Mouse (Mus musculus): Measurements from ENCODE around the gene Angpt4. TPM values are rescaled to one million over a fixed set of nuclear protein-coding genes. Genes with fewer than 3 reads are reported as not detected.

The Angpt4 gene
- polyA plus RNA-seq, 1 experiment = 0.10 TPM

DNA sequence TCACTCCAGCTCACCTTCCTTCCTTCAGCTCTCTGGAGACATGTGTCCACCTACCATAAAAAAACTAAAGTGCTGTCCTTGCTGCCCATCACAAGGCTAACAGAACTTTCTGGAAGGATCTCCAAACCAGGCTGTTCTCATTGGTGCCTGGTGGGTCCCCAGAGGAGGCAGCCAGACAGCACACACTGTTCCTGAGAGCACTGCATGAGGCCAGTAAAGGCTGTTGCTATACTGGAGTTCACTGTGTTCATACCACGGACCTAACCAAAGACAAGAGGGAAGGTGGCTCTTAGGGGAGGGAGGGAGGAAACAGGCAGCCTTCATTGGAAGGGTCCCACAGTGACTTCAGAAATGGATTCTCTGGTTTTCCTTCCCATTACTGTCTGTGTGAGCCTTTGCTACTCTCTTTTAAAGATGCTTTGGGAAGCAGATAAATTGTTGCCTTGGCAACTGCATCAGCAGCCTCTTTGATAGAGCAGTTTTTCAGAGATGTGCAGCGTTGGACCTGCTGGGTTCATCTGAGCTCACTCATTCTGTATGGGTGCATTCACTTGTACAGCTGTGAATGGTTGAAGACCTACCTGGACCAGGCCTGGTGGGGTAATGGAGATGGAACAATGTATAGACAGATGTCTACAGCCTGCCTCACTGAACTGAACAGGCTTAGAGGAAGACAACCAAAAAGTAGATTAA lies 38.2 kb downstream of the Angpt4 start:
- Histone ChIP-seq H3K4me1 (ENCODE audit: control insufficient read depth, insufficient read depth, low read length) (no peaks in the 10 kb centered on the region), H3K4me3 (ENCODE audit: insufficient read depth, low read length) (no peak overlapping the region), H3K27ac (ENCODE audit: insufficient read depth, low read length) (no peak overlapping the region)
- TF ChIP-seq CTCF (IDR thresholded peaks at IDR 0.05; ENCODE audit: extremely low read depth, insufficient read depth, low read length) (no peak), POLR2A (IDR thresholded peaks at IDR 0.05; ENCODE audit: extremely low read depth, insufficient read depth, low read length) (no peak)

DNA sequence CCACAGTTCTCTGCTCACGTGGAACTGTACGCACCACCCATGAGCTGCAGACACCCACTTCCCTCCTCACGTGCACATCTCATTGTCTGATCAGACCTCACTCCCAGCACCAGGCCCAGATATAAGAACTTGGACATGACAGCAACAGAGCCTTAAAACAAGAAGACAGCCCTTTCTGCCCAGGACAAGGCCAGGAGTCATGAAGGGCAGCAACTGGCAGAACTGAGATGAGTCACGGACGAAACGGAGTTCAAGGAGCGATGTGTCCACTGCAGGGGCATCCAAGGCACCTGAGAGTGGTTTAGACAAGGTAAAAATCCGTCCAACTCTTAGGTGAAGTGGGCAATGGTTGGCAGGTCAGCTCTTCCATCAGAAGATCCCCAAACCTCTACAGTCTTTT lies 42.7 kb downstream of the Angpt4 start:
- Histone ChIP-seq H3K4me1 (ENCODE audit: control insufficient read depth, insufficient read depth, low read length) (no peaks in the 10 kb centered on the region), H3K4me3 (ENCODE audit: insufficient read depth, low read length) (no peak overlapping the region), H3K27ac (ENCODE audit: insufficient read depth, low read length) (no peak overlapping the region)
- TF ChIP-seq POLR2A (IDR thresholded peaks at IDR 0.05; ENCODE audit: extremely low read depth, insufficient read depth, low read length) (no peak), CTCF (IDR thresholded peaks at IDR 0.05; ENCODE audit: extremely low read depth, insufficient read depth, low read length) (no peak)

DNA sequence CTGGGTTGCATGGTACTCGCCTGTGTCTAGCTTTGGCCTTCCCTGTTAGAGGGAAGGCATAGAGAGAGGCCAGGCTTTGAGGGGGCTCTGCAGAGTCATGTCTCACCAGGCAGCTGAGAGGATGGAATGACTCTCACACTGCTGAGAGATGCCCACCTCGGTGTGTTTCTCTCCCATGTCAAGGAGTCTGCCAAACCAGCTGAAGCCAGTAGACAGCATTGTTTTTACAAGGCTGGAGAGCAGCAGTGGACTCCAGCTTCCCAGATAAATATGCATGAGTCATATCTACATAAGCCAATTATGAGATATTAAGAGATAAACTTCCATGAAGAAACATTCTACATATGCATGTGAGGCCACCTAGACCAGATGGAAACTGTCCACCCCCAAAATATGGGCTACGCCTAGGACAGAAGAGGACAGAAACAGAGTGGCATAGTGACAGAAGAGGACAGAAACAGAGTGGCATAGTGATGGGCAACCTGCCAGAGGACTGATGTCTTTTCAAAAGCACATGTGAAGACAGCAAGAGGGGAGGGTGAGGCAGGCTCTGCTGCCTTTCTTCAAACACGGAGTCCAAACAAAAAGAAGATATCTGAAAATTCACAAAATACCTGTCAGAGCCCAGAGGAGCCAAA lies 45.6 kb downstream of the Angpt4 start:
- no peak overlapping the region for H3K4me3 ChIP-seq (ENCODE audit: insufficient read depth, low read length)
- no peak for TF ChIP-seq CTCF (IDR thresholded peaks at IDR 0.05; ENCODE audit: extremely low read depth, insufficient read depth, low read length)
- no peak overlapping the region for H3K27ac ChIP-seq (ENCODE audit: insufficient read depth, low read length)
- H3K4me1 ChIP-seq (ENCODE audit: control insufficient read depth, insufficient read depth, low read length) = no peaks in the 10 kb centered on the region

DNA sequence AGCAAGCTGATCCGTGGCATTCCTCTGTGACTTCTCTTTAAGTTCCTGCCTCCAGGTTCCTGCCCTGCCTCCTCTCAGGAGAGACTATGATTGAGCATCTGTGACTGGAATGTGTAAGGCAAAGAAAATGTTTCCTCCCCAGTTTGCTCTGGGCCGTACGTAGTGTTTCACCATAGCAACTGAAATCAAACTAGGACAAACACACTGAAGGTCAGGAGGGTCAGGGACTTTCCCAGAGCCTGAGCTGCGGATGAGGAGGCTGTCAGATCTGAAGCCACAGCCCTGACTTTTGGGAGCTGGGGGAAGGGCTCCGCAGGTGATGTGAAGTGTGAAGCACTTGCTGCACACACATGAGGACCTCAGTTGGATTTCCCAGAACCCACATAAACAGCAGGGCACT lies 48.3 kb downstream of the Angpt4 start:
- Histone ChIP-seq H3K4me1 (ENCODE audit: control insufficient read depth, insufficient read depth, low read length) (peaks cover 2% of the 10 kb centered on the region; the same call in 1 of the 2 replicates), H3K4me3 (ENCODE audit: insufficient read depth, low read length) (no peak overlapping the region), H3K27ac (ENCODE audit: insufficient read depth, low read length) (no peak overlapping the region)
- TF ChIP-seq CTCF (IDR thresholded peaks at IDR 0.05; ENCODE audit: extremely low read depth, insufficient read depth, low read length) (no peak), POLR2A (IDR thresholded peaks at IDR 0.05; ENCODE audit: extremely low read depth, insufficient read depth, low read length) (no peak)

DNA sequence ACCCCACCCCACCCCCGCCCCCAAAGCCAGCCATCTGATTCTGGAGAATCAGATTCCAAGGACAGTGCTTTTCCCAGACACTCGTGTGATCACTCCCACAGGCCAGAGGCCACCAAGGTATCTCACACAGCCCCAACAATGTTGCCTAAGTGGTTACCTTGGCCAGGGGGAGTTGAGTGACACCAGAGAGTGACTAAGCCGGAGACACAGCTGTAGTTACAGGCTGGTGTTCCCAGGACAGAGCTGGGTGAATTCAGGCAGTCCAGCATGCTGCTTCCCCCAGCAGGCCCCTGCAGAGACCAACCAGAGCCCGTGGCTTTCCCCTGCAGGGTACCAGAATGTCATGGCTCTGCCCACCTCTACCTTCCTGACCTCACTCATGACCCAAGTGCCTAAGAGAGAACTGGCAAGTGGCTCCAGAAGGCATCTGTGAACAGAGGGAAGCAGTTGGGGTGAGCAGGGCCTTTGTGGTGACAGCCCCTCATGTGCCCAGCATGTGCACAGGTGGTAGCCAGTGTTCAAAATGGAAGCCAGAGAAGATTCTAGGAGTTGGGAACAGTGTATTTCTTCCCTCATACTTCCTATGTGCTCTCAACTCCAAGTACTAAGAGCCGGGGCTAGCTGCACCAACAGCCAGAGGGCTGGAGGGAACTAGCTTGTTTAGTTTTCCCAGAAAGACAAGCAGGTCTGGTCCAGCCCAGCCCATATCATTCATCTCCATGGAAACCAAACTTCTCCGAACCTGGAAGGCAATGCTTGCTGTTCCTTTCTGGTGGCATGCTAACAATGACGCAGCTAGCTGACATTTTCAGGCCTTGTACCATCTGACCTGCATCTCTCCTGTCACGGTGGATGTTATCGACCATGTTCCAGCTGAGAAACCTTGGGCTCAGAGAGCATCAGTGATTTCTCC lies 50.5 kb downstream of the Angpt4 start:
- TF ChIP-seq CTCF (IDR thresholded peaks at IDR 0.05; ENCODE audit: extremely low read depth, insufficient read depth, low read length) (no peak), POLR2A (IDR thresholded peaks at IDR 0.05; ENCODE audit: extremely low read depth, insufficient read depth, low read length) (no peak)
- Histone ChIP-seq H3K4me1 (ENCODE audit: control insufficient read depth, insufficient read depth, low read length) (peaks cover 2% of the 10 kb centered on the region; the same call in 1 of the 2 replicates), H3K27ac (ENCODE audit: insufficient read depth, low read length) (no peak overlapping the region), H3K4me3 (ENCODE audit: insufficient read depth, low read length) (no peak overlapping the region)

DNA sequence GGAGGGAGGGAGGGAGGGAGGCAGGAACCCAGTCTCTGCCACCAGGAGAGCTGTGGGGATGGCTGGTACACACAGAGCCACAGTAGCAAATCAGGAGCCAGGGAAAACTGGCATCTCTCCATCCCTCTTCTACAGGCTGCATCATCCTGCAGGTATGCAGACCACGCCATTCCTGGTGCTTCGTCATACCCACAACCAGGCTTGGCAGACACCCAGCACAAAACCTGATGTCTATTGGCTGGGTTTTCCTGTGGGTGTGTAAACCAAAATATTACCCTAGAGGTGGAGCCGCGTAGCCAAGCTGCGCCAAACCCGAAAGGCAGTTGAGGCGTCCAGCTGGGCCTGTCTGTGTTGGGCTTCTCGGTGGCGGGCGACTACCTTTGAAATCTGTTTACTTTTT lies 51.5 kb downstream of the Angpt4 start:
- TF ChIP-seq POLR2A (IDR thresholded peaks at IDR 0.05; ENCODE audit: extremely low read depth, insufficient read depth, low read length) (no peak), CTCF (IDR thresholded peaks at IDR 0.05; ENCODE audit: extremely low read depth, insufficient read depth, low read length) (no peak)
- no peak overlapping the region for H3K27ac ChIP-seq (ENCODE audit: insufficient read depth, low read length)
- peaks cover 2% of the 10 kb centered on the region; the same call in 1 of the 2 replicates for H3K4me1 ChIP-seq (ENCODE audit: control insufficient read depth, insufficient read depth, low read length)
- no peak overlapping the region for H3K4me3 ChIP-seq (ENCODE audit: insufficient read depth, low read length)

DNA sequence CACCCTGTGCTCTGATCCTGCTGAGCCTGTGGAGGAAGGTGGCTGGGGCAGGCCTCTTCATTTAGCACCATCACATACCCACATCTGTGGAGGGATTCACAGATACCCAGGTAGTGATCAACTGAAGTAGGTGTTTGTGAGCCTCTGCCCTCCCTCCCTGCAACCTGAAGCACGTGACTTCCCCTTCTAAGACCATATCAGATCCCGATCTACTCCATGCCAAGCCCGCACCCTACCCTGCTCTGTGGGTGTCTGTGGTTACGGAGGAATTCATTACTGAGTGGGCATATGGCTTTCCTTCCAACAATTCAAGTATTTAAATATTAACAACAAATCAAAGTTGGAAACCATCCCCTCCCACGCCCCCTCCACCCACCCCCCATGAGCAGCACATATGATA lies 52.3 kb downstream of the Angpt4 start:
- peaks cover 2% of the 10 kb centered on the region; the same call in 1 of the 2 replicates for H3K4me1 ChIP-seq (ENCODE audit: control insufficient read depth, insufficient read depth, low read length)
- no peak for TF ChIP-seq POLR2A (IDR thresholded peaks at IDR 0.05; ENCODE audit: extremely low read depth, insufficient read depth, low read length)
- no peak for TF ChIP-seq CTCF (IDR thresholded peaks at IDR 0.05; ENCODE audit: extremely low read depth, insufficient read depth, low read length)

DNA sequence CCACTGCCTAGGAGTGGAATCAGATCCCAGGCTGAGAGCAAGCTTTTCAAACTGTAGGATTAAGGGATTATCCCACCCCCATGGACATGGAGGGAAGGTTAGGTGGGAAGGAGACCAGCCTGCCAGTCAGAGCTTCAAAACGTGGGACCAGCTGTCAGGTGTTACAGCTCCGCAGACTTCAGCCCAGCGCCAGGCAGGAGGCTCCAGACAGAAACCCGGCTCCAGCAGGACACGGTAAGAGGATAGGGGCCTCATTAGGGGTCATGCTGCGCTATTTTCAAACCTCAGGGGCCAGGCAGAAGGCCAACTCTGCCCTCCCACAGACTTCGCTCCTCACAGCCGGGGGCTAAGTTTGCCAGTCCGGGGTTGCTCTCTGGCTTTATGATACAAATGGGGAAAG lies 53.0 kb downstream of the Angpt4 start:
- Histone ChIP-seq H3K4me3 (ENCODE audit: insufficient read depth, low read length) (no peak overlapping the region), H3K4me1 (ENCODE audit: control insufficient read depth, insufficient read depth, low read length) (peaks cover 2% of the 10 kb centered on the region; the same call in 1 of the 2 replicates), H3K27ac (ENCODE audit: insufficient read depth, low read length) (no peak overlapping the region)
- TF ChIP-seq POLR2A (IDR thresholded peaks at IDR 0.05; ENCODE audit: extremely low read depth, insufficient read depth, low read length) = no peak
- TF ChIP-seq CTCF (IDR thresholded peaks at IDR 0.05; ENCODE audit: extremely low read depth, insufficient read depth, low read length) = no peak

More for the DNA sequence above, 52.3 kb downstream of the Angpt4 start:
- Histone ChIP-seq H3K4me3 (ENCODE audit: insufficient read depth, low read length) (no peak overlapping the region), H3K27ac (ENCODE audit: insufficient read depth, low read length) (no peak overlapping the region)

DNA sequence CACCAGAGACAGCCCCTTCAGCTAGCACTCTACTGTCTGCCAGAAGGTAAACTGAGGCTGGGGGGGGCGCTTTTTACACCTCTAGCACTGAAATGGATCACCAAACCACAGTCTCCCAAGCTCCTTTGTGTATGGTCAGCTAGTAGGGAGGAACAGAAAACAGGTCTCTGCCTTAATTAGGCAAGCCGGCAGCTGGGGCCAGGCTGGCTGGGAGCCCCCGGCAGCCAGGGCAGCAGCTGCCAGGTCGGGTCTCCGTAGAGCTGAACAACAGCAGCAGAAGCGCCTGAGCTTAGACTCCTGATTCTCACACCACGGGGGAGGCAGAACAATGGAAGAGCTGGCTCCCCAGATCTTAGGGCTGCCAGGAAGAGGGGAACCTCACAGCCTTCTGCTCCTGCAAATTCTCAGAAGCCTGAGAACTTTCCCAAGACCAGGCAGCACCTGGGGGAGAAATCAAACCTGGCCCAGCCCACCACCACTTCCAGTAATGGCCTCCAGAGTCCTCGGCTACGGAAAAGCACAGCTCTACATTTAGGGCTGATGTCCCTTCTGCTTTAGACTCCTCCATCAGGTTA lies 56.3 kb downstream of the Angpt4 start:
- no peak overlapping the region for H3K4me3 ChIP-seq (ENCODE audit: insufficient read depth, low read length)
- H3K27ac ChIP-seq (ENCODE audit: insufficient read depth, low read length) = no peak overlapping the region
- no peak for TF ChIP-seq POLR2A (IDR thresholded peaks at IDR 0.05; ENCODE audit: extremely low read depth, insufficient read depth, low read length)
- TF ChIP-seq CTCF (IDR thresholded peaks at IDR 0.05; ENCODE audit: extremely low read depth, insufficient read depth, low read length) = no peak
- H3K4me1 ChIP-seq (ENCODE audit: control insufficient read depth, insufficient read depth, low read length) = no peaks in the 10 kb centered on the region
